Mouse (Mus musculus): ENCODE measurements at regions not wholly inside any gene's neighbourhood (a gene's known extent, or its start where the extent isn't known, plus 50 kb on each side); places are given as distances from the start of the nearest gene placed in this dataset.

- DNase-seq (ENCODE audit: low spot score): peak; percentile 5
- H3K4me2 ChIP-seq (ENCODE audit: low read depth, severe bottlenecking): no peak overlapping the region
- H3K27me3 ChIP-seq (ENCODE audit: control insufficient read depth, insufficient read depth, low read length): no peaks in the 10 kb centered on the region
- 97% methylated on average over 1 of the region's 1 CpGs for WGBS
- no peaks in the 10 kb centered on the region for H3K9me3 ChIP-seq (ENCODE audit: control insufficient read depth, low read length)
- ATAC-seq (ENCODE audit: insufficient number of reproducible peaks, low FRiP score, low TSS enrichment, low read depth): no peak
- no peak overlapping the region for H3K27ac ChIP-seq (replicated peaks; ENCODE audit: low read depth, low read length)
- no peak overlapping the region for H3K9ac ChIP-seq (ENCODE audit: low read length)
- H3K4me3 ChIP-seq (ENCODE audit: low read depth, low read length): no peak overlapping the region
- no peaks in the 10 kb centered on the region for H3K4me1 ChIP-seq (ENCODE audit: control insufficient read depth, insufficient read depth, low read length)
- no peaks in the 10 kb centered on the region for H3K36me3 ChIP-seq (ENCODE audit: control insufficient read depth, insufficient read depth, low read length)
These were observed 502.9 kb downstream of the Epm2a start for GRCm38 (mm10) chr10:11846141-11846540.

- Histone ChIP-seq H3K27ac (replicated peaks; ENCODE audit: low read depth, low read length) (no peak overlapping the region), H3K4me3 (ENCODE audit: low read depth, low read length) (no peak overlapping the region), H3K9me3 (ENCODE audit: control insufficient read depth, low read length) (no peaks in the 10 kb centered on the region), H3K4me2 (ENCODE audit: low read depth, severe bottlenecking) (no peak overlapping the region), H3K4me1 (ENCODE audit: control insufficient read depth, insufficient read depth, low read length) (no peaks in the 10 kb centered on the region), H3K36me3 (ENCODE audit: control insufficient read depth, insufficient read depth, low read length) (no peaks in the 10 kb centered on the region), H3K9ac (ENCODE audit: low read length) (no peak overlapping the region), H3K27me3 (ENCODE audit: control insufficient read depth, insufficient read depth, low read length) (no peaks in the 10 kb centered on the region)
- ATAC-seq (ENCODE audit: insufficient number of reproducible peaks, low FRiP score, low TSS enrichment, low read depth) (no peak), DNase-seq (ENCODE audit: low spot score) (no peak)
- 85% methylated on average over 5 of the region's 5 CpGs for WGBS
These were observed 532.2 kb downstream of the Epm2a start for GRCm38 (mm10) chr10:11875145-11876131.

- no peak for ATAC-seq (ENCODE audit: insufficient number of reproducible peaks, low FRiP score, low TSS enrichment, low read depth)
- no peaks in the 10 kb centered on the region for H3K9me3 ChIP-seq (ENCODE audit: control insufficient read depth, low read length)
- no peak for DNase-seq (ENCODE audit: low spot score)
- H3K9ac ChIP-seq (ENCODE audit: low read length): no peak overlapping the region
- H3K27ac ChIP-seq (replicated peaks; ENCODE audit: low read depth, low read length): no peak overlapping the region
- H3K4me3 ChIP-seq (ENCODE audit: low read depth, low read length): no peak overlapping the region
- H3K36me3 ChIP-seq (ENCODE audit: control insufficient read depth, insufficient read depth, low read length): no peaks in the 10 kb centered on the region
- 91% methylated on average over 4 of the region's 4 CpGs for WGBS
- no peaks in the 10 kb centered on the region for H3K27me3 ChIP-seq (ENCODE audit: control insufficient read depth, insufficient read depth, low read length)
- no peaks in the 10 kb centered on the region for H3K4me1 ChIP-seq (ENCODE audit: control insufficient read depth, insufficient read depth, low read length)
- H3K4me2 ChIP-seq (ENCODE audit: low read depth, severe bottlenecking): no peak overlapping the region
These were observed 543.0 kb downstream of the Epm2a start for GRCm38 (mm10) chr10:11886237-11886636.

DNA sequence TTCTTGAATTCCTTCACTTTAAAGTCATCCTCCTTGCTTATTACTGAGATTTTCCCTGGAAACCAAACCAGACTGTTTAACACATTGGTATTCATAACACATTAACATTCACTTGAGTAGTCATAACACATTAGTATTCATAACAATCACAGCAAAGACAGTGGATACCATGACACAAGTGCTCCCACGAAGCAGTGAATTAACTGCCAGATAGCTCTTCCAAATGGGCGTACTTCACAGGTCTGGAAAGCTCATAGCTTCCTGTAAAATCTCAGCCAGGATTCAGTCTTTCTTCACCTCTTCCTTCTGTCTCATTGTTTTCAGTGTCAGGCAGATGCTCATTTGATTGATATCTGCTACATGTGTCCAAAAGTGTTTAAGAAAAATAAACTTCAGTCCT, 545.7 kb downstream of the Epm2a start:
- H3K36me3 ChIP-seq (ENCODE audit: control insufficient read depth, insufficient read depth, low read length): no peaks in the 10 kb centered on the region
- H3K9ac ChIP-seq (ENCODE audit: low read length): no peak overlapping the region
- 88% methylated on average over 2 of the region's 2 CpGs for WGBS
- H3K27ac ChIP-seq (replicated peaks; ENCODE audit: low read depth, low read length): no peak overlapping the region
- H3K4me2 ChIP-seq (ENCODE audit: low read depth, severe bottlenecking): no peak overlapping the region
- H3K27me3 ChIP-seq (ENCODE audit: control insufficient read depth, insufficient read depth, low read length): no peaks in the 10 kb centered on the region
- no peak for DNase-seq (ENCODE audit: low spot score)
- H3K4me1 ChIP-seq (ENCODE audit: control insufficient read depth, insufficient read depth, low read length): no peaks in the 10 kb centered on the region
- H3K4me3 ChIP-seq (ENCODE audit: low read depth, low read length): no peak overlapping the region
- ATAC-seq (ENCODE audit: insufficient number of reproducible peaks, low FRiP score, low TSS enrichment, low read depth): no peak
- H3K9me3 ChIP-seq (ENCODE audit: control insufficient read depth, low read length): no peaks in the 10 kb centered on the region

DNA sequence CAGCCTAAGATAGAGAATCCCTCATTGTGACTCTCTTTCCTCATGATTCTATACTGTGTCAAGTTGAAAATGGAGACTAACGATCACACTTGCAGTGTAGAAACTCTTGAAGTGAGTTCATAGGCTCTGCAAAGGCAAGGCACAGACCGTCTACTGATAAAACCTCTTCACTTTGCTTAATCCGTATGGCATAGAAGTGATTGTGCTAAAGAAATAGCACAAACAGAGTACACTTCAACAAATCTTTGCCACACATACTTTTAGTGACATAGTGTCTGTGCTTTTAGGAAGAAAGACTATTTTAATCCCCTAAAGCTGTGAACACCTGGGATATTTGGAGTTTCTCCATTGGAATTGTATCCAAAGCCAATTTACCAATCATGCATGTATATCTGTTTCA, 578.9 kb downstream of the Epm2a start:
- Histone ChIP-seq H3K4me3 (ENCODE audit: low read depth, low read length) (no peak overlapping the region), H3K36me3 (ENCODE audit: control insufficient read depth, insufficient read depth, low read length) (no peaks in the 10 kb centered on the region), H3K27ac (replicated peaks; ENCODE audit: low read depth, low read length) (no peak overlapping the region), H3K27me3 (ENCODE audit: control insufficient read depth, insufficient read depth, low read length) (no peaks in the 10 kb centered on the region), H3K9me3 (ENCODE audit: control insufficient read depth, low read length) (no peaks in the 10 kb centered on the region), H3K4me1 (ENCODE audit: control insufficient read depth, insufficient read depth, low read length) (no peaks in the 10 kb centered on the region), H3K4me2 (ENCODE audit: low read depth, severe bottlenecking) (no peak overlapping the region), H3K9ac (ENCODE audit: low read length) (no peak overlapping the region)
- WGBS: 86% methylated on average over 3 of the region's 3 CpGs
- ATAC-seq (ENCODE audit: insufficient number of reproducible peaks, low FRiP score, low TSS enrichment, low read depth): no peak
- DNase-seq (ENCODE audit: low spot score): no peak

GRCm38 (mm10) chr10:11938164-11938563, 595.0 kb downstream of the Epm2a start:
- H3K4me1 ChIP-seq (ENCODE audit: control insufficient read depth, insufficient read depth, low read length): no peaks in the 10 kb centered on the region
- no peak for ATAC-seq (ENCODE audit: insufficient number of reproducible peaks, low FRiP score, low TSS enrichment, low read depth)
- no peaks in the 10 kb centered on the region for H3K36me3 ChIP-seq (ENCODE audit: control insufficient read depth, insufficient read depth, low read length)
- H3K27ac ChIP-seq (replicated peaks; ENCODE audit: low read depth, low read length): no peak overlapping the region
- DNase-seq (ENCODE audit: low spot score): no peak
- H3K9me3 ChIP-seq (ENCODE audit: control insufficient read depth, low read length): no peaks in the 10 kb centered on the region
- WGBS: 81% methylated on average over 2 of the region's 2 CpGs
- no peak overlapping the region for H3K4me2 ChIP-seq (ENCODE audit: low read depth, severe bottlenecking)
- no peaks in the 10 kb centered on the region for H3K27me3 ChIP-seq (ENCODE audit: control insufficient read depth, insufficient read depth, low read length)
- H3K9ac ChIP-seq (ENCODE audit: low read length): no peak overlapping the region
- H3K4me3 ChIP-seq (ENCODE audit: low read depth, low read length): no peak overlapping the region

GRCm38 (mm10) chr10:11942772-11943171, 599.6 kb downstream of the Epm2a start:
- H3K27ac ChIP-seq (replicated peaks; ENCODE audit: low read depth, low read length): no peak overlapping the region
- 83% methylated on average over 2 of the region's 2 CpGs for WGBS
- no peak overlapping the region for H3K9ac ChIP-seq (ENCODE audit: low read length)
- no peaks in the 10 kb centered on the region for H3K36me3 ChIP-seq (ENCODE audit: control insufficient read depth, insufficient read depth, low read length)
- no peak overlapping the region for H3K4me2 ChIP-seq (ENCODE audit: low read depth, severe bottlenecking)
- H3K9me3 ChIP-seq (ENCODE audit: control insufficient read depth, low read length): no peaks in the 10 kb centered on the region
- H3K27me3 ChIP-seq (ENCODE audit: control insufficient read depth, insufficient read depth, low read length): no peaks in the 10 kb centered on the region
- no peak for ATAC-seq (ENCODE audit: insufficient number of reproducible peaks, low FRiP score, low TSS enrichment, low read depth)
- H3K4me1 ChIP-seq (ENCODE audit: control insufficient read depth, insufficient read depth, low read length): no peaks in the 10 kb centered on the region
- DNase-seq (ENCODE audit: low spot score): no peak
- H3K4me3 ChIP-seq (ENCODE audit: low read depth, low read length): no peak overlapping the region

DNA sequence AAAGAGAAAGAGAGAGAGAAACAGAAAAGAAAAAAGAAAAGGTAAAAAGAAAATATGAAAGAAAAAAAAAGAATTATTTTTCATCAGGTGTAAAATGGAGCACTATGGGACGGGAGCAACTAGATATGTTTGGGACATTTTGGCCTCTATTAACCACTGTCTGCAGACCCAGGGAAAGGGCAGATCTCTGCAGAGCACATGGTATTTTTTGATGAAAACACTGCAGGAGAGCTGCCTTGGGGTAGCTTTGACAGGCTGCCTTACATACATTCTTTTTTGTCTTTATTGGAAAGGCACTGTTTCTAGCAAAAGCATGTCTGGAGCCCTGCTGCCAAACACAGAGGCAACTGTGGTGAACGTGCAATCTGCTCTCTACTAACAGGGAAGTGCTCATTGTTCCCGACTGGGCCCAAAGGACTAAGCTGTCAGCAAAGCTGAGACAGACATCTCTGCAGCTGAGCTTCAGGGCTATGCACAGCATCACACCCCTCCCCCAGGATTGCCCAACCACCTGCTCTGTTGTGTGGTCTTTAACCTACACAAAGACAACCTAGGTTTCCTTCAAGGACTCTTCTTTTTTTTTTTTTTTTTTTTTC, 617.2 kb downstream of the Epm2a start:
- DNase-seq (ENCODE audit: low spot score) (no peak), ATAC-seq (ENCODE audit: insufficient number of reproducible peaks, low FRiP score, low TSS enrichment, low read depth) (no peak)
- Histone ChIP-seq H3K4me2 (ENCODE audit: low read depth, severe bottlenecking) (no peak overlapping the region), H3K27ac (replicated peaks; ENCODE audit: low read depth, low read length) (no peak overlapping the region), H3K36me3 (ENCODE audit: control insufficient read depth, insufficient read depth, low read length) (no peaks in the 10 kb centered on the region), H3K27me3 (ENCODE audit: control insufficient read depth, insufficient read depth, low read length) (no peaks in the 10 kb centered on the region), H3K9me3 (ENCODE audit: control insufficient read depth, low read length) (no peaks in the 10 kb centered on the region), H3K9ac (ENCODE audit: low read length) (no peak overlapping the region), H3K4me3 (ENCODE audit: low read depth, low read length) (no peak overlapping the region), H3K4me1 (ENCODE audit: control insufficient read depth, insufficient read depth, low read length) (no peaks in the 10 kb centered on the region)
- 53% methylated on average over 3 of the region's 3 CpGs for WGBS
